Mouse (Mus musculus): ENCODE measurements around the gene Samd3.
A peak's percentile ranks its signal among the peaks of the same experiment; 100 is the strongest.

The Samd3 gene

DNA sequence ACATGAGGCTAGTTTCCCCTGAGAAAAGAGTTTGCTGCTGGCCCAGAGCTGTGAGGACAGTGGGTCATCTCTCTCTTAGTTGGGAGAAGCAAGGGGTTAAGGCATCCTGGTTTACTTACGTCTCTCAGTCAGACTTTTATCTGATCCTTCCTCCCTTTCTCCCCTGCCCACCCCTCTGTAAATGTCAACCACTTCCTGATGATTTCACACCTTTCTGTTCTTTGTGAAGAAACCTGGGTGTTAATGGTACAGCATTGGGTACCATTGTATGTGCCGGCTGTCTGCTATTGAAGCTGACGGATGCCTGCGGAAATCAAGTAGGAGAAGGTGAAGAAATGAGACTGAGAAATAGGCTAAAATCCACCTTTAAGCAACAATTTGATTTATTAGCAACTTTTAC is at the start of gene Samd3:
Gene Samd3, plus strand, starts transcription at position 220 of the 400 bp plus-strand sequence.
- no peak for DNase-seq (ENCODE audit: low read depth, low spot score)

DNA sequence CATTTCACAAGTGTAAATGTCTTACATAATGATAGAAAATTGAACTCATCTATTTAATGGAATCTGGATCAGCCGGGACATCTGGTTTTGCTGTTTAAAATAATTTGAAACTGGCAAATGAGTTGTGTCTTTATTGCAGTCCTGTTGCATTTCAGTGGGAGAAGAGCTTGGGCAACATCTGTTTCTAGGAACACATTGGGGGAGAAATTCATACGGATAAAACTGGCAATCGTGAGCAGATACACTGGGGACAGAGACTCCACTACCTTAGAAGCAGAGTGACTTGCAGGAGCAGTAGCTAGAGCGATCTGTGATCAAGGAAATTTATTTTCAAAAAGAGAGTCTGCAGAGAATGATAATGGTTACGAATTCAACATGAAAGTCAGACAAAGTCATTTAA is 44.2 kb upstream of the Samd3 start:
- no peak for DNase-seq (ENCODE audit: low read depth, low spot score)

DNA sequence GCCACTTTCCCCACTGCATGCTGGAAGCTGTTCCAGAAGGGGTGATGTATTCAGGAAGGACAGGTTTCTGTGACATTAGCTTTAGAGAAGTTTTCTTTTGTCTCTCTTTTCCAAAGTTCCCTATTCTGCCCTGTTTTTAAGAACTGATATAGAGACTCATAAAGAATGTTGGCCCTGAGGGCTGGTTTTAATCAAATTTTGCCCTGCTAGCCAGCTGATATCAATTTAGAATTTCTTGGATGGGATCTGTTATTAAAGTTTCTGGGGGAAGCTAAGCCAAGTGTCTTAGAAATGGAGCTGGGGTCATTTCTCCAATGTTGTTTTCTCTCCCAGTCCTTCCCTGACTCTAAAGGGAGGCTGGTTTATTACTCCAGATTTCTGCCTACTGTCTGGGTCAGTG is 38.7 kb upstream of the Samd3 start:
- DNase-seq (ENCODE audit: low read depth, low spot score), result no peak

DNA sequence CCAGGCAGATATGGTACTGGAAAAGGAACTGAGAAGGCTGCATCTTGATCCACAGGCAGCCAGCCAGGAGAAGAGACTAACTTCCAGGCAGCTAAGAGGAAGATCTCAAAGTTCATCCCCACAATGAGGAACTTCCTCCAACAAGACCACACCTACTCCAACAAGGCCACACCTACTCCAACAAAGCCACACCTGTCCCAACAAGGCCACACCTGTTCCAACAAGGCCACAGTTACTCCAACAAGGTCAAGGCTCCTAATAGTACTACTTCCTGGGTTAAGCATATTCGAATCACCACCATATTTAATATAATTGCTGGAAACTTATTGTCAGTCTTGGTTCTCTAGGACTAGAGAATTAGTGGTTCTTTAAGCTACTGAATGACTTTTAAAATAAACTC is 34.6 kb upstream of the Samd3 start:
- peak; percentile 46 for DNase-seq (ENCODE audit: low read depth, low spot score)

DNA sequence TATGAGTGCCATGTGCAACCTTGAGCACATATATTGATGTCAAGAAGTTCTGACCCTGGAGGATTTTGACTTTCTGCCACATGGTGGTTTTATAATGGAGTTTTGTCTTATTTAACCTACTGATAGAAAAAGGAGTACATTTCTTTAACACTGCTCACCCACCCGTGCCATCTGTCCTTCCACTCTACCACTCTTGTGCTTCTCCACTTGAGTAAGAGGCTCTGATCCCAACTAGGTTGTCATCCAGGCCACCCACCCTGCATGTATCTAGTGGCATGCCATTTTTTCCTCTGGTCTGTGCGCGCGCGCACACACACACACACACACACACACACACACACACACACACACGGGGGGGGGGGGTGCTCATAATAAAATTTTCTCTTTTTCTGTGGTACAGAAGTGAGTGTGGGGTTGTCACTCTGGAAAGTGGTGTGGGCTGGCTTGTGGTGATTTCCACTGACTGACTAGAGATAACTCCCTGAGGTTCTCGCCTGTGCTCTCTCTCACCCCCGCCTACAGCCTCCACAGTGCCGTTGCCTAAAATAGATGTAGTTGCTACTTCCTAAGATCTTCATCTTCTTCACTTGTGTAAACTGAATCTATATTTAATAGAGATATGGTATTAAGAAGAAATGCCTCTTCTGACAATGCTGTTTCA is 26.7 kb upstream of the Samd3 start:
- DNase-seq (ENCODE audit: low read depth, low spot score), result no peak

GRCm38 (mm10) chr10:26220729-26221128 is 8.8 kb upstream of the Samd3 start:
- DNase-seq (ENCODE audit: low read depth, low spot score), result no peak

- DNase-seq (ENCODE audit: low read depth, low spot score), result no peak
Observed at GRCm38 (mm10) chr10:26226241-26226640, 3.3 kb upstream of the Samd3 start.

GRCm38 (mm10) chr10:26226734-26227133 is 2.8 kb upstream of the Samd3 start:
- DNase-seq (ENCODE audit: low read depth, low spot score), result no peak

DNA sequence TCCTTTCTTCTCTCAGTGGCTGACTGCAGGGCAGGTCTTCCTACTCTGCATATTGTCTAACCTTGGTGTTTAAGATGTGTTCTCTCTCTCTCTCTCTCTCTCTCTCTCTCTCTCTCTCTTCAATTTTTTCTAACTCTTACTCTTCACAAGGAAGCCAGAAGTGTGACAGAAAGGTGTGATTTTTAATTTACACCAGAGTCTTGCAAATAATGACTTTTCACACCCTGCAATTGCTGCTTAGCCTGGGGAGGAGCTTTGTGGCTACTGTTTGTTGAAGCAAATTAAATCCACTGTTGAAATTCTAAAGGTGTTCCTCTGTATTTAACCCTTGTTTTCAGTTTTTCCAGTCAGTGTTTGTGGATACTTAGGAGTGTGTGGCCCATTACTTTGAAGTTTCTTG is 1.3 kb upstream of the Samd3 start:
- no peak for DNase-seq (ENCODE audit: low read depth, low spot score)

DNA sequence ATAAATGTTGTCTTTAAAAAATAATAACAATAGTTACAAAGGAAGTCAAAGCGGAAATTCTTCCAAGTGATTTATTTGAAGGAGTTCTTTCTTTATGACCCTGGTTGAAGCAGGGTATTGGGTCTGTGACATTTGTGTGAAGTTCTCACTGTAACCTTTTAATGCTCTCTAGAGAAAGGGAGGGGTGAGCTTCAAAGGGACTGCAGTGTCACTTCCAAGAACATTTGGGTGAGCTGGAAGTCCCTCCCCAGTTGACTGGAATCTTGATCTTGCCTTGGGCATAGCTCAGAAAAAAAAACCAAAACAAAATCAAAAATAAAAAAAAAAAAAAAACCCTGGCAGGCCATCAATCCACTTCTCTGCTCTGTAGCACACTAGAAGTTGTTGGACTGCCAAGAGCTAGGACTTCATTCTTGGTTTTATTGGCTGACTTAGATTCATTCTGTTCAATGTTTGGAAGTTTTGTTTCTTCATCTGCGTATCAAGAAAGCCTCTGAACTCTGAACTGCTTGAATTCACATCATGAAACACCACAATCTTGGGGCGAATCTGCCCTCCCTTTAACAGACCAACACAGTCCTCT is 2.7 kb downstream of the Samd3 start:
- DNase-seq (ENCODE audit: low read depth, low spot score), result no peak

DNA sequence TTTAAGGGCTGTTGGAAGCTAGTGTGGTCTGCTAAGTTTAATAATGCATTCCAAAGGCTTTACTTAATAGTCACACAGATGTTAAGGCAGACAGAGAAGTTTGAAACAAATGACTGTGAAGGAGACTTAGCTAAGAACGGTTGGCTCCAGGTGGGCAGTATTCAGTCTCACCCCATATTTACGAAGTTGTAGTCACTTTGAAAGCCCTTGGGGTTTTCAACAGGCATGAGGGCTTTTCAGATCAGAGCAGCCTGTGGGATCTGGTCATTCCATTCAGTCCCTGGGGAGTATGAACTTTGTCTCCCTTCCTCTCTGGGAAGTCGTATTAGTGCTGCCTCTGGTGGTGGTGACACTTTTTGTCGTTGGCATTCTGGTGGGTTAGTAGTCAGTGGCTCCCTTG is 9.1 kb downstream of the Samd3 start:
- DNase-seq (ENCODE audit: low read depth, low spot score), result no peak

DNA sequence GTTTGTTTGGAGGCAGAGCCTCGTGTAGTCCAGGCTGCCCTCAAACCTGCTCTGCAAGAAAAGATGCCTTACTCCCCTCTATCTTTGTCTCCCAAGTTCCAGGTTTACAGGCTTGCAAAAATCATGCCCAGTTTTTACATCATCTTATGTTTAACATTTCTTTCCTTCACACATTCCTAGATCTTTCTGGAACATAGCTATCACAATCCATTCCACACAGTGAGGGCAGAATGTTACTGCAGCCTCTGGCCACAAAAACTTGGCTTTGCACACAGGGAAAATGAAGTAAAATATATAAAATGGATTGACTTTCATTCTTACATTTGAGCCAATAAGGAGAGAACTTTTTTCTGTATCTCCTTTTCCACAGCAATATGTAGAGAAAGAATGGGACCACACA is 9.6 kb downstream of the Samd3 start:
- DNase-seq (ENCODE audit: low read depth, low spot score), result no peak

DNA sequence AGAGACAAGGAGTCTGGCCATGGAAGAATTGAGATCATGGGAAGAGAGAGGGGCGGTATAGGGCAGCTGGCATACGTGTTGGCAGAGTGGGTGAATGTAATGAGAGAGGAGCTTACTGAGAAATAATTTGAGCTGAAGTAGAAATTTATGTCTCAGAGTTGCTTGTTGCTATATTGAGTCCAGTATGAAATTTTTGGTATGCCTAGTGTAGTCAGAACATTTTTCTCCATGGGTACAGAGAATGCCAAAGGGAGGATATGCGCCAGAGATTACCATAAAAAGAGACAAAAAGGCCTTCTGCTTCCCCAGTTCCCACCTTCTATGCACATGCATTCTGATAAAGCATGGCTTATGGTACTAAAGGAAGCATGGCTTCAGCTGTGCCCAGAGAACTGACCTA is 13.7 kb downstream of the Samd3 start:
- DNase-seq (ENCODE audit: low read depth, low spot score), result no peak

GRCm38 (mm10) chr10:26244466-26244865 is 15.0 kb downstream of the Samd3 start:
- no peak for DNase-seq (ENCODE audit: low read depth, low spot score)

- no peak for DNase-seq (ENCODE audit: low read depth, low spot score)
Observed at GRCm38 (mm10) chr10:26249426-26250165, 20.1 kb downstream of the Samd3 start.

DNA sequence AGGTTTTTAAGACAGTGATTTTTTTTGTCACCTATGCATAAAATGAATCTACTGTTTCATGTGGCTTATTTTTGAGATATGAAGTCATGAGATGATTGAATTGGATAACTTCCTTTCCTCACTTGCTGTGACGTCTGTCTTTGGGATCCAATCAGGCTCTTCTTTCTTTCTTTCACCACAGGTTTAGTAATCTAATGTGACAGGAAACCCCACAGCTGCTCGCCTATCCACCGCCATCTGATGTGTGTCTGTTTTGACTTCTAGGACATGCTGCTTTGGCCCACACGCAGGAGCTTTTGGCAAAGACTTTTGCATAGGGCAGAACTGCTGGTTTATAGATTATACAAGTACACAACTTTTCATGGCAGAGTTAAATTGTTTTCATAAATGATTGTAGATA is 30.4 kb downstream of the Samd3 start:
- no peak for DNase-seq (ENCODE audit: low read depth, low spot score)

GRCm38 (mm10) chr10:26263744-26264459 is 34.4 kb downstream of the Samd3 start:
- no peak for DNase-seq (ENCODE audit: low read depth, low spot score)

DNA sequence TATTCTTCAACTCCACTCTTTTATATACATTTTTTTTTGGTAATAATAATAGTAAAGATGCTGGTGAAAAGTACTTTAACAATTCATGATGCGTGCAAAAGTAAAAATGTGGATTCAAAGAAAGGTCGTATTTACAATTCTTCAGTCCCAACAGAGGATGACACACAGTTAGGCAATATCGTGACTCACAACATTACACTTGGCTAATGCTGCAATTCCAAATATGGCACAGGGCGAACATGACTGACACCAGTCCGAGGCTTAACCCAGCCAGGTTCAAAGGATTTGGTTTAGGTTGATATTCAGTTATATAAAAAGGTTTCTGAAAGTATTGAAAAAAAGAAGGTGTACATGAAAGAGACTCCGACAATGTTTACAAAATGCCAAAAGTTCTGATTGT is 45.9 kb downstream of the Samd3 start:
- DNase-seq (ENCODE audit: low read depth, low spot score), result no peak

GRCm38 (mm10) chr10:26280009-26280408 is 50.5 kb downstream of the Samd3 start:
- peak; percentile 3 for DNase-seq (ENCODE audit: low read depth, low spot score)

DNA sequence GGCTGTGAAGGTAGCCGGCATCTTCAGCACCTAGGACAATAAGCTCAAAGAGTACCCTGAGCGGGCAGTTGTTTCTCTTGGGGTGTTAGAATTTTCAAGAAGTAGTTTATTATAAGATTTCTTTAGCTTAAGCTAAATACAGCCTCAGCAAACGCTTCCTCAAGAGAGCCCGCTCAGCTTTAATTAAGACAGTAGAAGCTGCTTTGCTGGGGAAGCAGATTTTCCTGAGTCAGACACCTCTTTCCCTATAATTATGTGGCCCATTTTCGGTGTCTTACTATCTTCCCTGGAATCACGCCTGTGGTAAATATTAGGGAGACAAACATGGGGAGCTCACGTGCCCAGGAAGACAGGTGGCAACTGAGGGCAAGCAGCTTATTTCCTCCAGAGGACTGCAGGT is 57.6 kb downstream of the Samd3 start:
- no peak for DNase-seq (ENCODE audit: low read depth, low spot score)

DNA sequence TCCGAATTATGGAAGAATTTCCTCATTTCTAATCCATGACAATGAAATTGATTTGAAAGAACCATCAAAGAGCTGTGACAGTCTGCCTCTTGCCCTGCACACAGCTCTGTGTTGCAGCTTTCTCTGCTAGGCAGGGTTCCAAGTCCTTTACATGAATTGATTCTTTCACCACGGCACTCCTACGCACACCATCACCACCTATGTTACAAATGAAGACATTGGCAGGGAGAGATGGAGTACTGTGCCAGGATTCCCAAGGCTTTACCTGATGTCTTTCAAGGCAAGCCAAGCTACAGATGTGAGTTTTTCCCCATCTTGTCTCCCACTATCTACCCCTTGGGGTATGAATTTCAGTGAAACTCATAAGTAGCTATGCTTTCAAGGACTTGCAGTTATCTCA is 67.7 kb downstream of the Samd3 start:
- DNase-seq (ENCODE audit: low read depth, low spot score), result no peak

DNA sequence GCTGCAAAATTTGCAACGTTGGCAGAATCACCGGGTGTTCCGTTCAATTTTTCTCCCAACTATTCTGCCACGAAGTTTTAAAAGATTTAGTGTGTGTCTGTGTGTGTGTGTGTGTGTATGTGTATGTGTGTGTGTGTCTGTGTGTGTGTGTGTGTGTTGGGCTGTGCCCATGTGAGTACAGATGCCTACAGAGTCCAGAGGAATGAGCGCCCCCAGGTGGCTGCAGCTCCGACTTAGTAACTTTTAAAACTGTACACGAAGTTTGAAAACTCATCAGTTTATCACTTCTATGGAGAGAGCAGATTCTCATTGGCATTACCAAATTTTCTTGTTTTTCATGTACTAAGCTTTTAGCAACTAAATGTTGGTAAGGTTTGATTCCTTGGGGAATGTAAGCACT is 68.1 kb downstream of the Samd3 start:
- peak; percentile 5 for DNase-seq (ENCODE audit: low read depth, low spot score)
